Mouse (Mus musculus) CH12.LX (cell line): ENCODE results near the gene Aggf1. TPM values are rescaled to one million over a fixed set of nuclear protein-coding genes. Genes with fewer than 3 reads are reported as not detected.

Experiments
- DNase-seq: peaks from one replicate; pipeline ENCODE4 v3.0.0-alpha.2; 2013; ENCODE audit errors: extremely low read depth
- H3K27ac ChIP-seq: 2 replicates; pipeline ENCODE4 v1.5.1; 2012; ENCODE audit warnings: low read depth, mild to moderate bottlenecking, control low read depth, moderate library complexity; ENCODE audit not compliant: insufficient read depth
- H3K27me3 ChIP-seq: replicated peaks from 2 replicates; pipeline ENCODE3; 2012; ENCODE audit warnings: inconsistent platforms
- H3K36me3 ChIP-seq, 2 experiments: replicated peaks in 1 of 2; 2 replicates each; pipeline versions ENCODE3 to v1.6.1; 2012; ENCODE audit warnings: inconsistent platforms in 1 of 2, low read length in 1 of 2, mild to moderate bottlenecking in 1 of 2, mixed read lengths in 1 of 2, moderate library complexity in 1 of 2; ENCODE audit not compliant: control insufficient read depth in 1 of 2, insufficient read depth in 1 of 2
- H3K4me1 ChIP-seq, 2 experiments: 2 replicates each; pipeline ENCODE4 v1.6.1; 2012; ENCODE audit warnings: inconsistent platforms in 1 of 2, moderate library complexity in 1 of 2; ENCODE audit not compliant: insufficient read depth in 2 of 2, control insufficient read depth in 1 of 2
- H3K4me2 ChIP-seq: 2 replicates; pipeline ENCODE4 v1.6.1; 2012; ENCODE audit warnings: low read depth, mild to moderate bottlenecking, control low read depth; ENCODE audit not compliant: poor library complexity, insufficient read depth, severe bottlenecking
- H3K4me3 ChIP-seq, 3 experiments: fragments of 150-350 bp in 1 of 3; sonication (generic) in 1 of 3; replicated peaks in 1 of 3; 2 replicates each; pipeline versions ENCODE3 to v1.5.1; 2011 to 2012; ENCODE audit warnings: low read depth in 2 of 3, low read length in 2 of 3, mild to moderate bottlenecking in 2 of 3, moderate library complexity in 2 of 3, control low read depth in 1 of 3, improper control_type of control experiment in 1 of 3, inconsistent platforms in 1 of 3, mixed read lengths in 1 of 3; ENCODE audit not compliant: poor library complexity in 1 of 3
- H3K79me2 ChIP-seq: replicated peaks from 2 replicates; pipeline ENCODE4 v1.6.1; 2012; ENCODE audit warnings: mild to moderate bottlenecking, moderate library complexity; ENCODE audit not compliant: control insufficient read depth, poor library complexity, insufficient read depth, severe bottlenecking; ENCODE audit errors: extremely low read depth
- H3K9ac ChIP-seq: 2 replicates; pipeline ENCODE4 v1.6.1; 2012; ENCODE audit warnings: low read depth, mild to moderate bottlenecking, control low read depth, moderate library complexity; ENCODE audit not compliant: insufficient read depth
- H3K9me3 ChIP-seq: replicated peaks from 2 replicates; pipeline ENCODE3; 2012; ENCODE audit warnings: low read length, inconsistent platforms, mixed read lengths
- BHLHE40 ChIP-seq: IDR thresholded peaks from 2 replicates; pipeline ENCODE4 v1.6.1; 2011; ENCODE audit warnings: mild to moderate bottlenecking, low read depth, low read length, improper control_type of control experiment
- CHD1 ChIP-seq: IDR thresholded peaks from 2 replicates; pipeline ENCODE4 v1.6.1; 2012; ENCODE audit warnings: low read depth, low read length, improper control_type of control experiment, inconsistent platforms
- CHD2 ChIP-seq: IDR thresholded peaks from 2 replicates; pipeline ENCODE4 v1.6.1; 2011; ENCODE audit warnings: low read length, improper control_type of control experiment
- CTCF ChIP-seq, 2 experiments: IDR thresholded peaks in 1 of 2; conservative IDR thresholded peaks in 1 of 2; 2 replicates each; pipeline ENCODE4 v1.5.1; 2011 to 2012; ENCODE audit warnings: low read depth in 2 of 2, low read length in 2 of 2, improper control_type of control experiment in 1 of 2, inconsistent platforms in 1 of 2, mild to moderate bottlenecking in 1 of 2, moderate library complexity in 1 of 2
- E2F4 ChIP-seq: IDR thresholded peaks from 2 replicates; pipeline ENCODE4 v1.6.1; 2011; ENCODE audit warnings: low read depth, low read length, improper control_type of control experiment; ENCODE audit not compliant: insufficient replicate concordance
- ETS1 ChIP-seq: conservative IDR thresholded peaks from 2 replicates; pipeline ENCODE4 v1.6.1; 2012; ENCODE audit warnings: low read depth, mild to moderate bottlenecking, inconsistent platforms, low read length, improper control_type of control experiment, moderate library complexity
- GABPA ChIP-seq: IDR thresholded peaks from 2 replicates; pipeline ENCODE4 v1.6.1; 2012; ENCODE audit warnings: low read depth, low read length, improper control_type of control experiment, inconsistent platforms; ENCODE audit not compliant: insufficient replicate concordance
- IRF4 ChIP-seq: IDR thresholded peaks from 2 replicates; pipeline ENCODE4 v1.6.1; 2014; ENCODE audit warnings: low read depth, mild to moderate bottlenecking, inconsistent platforms, low read length, improper control_type of control experiment
- JUN ChIP-seq: IDR thresholded peaks from 2 replicates; pipeline ENCODE4 v1.6.1; 2011; ENCODE audit warnings: low read depth, mild to moderate bottlenecking, low read length, improper control_type of control experiment, moderate library complexity; ENCODE audit not compliant: insufficient read depth
- MAZ ChIP-seq: IDR thresholded peaks from 2 replicates; pipeline ENCODE4 v1.6.1; 2012; ENCODE audit warnings: low read depth, mild to moderate bottlenecking, inconsistent platforms, low read length, improper control_type of control experiment, moderate library complexity
- MEF2A ChIP-seq: IDR thresholded peaks from 2 replicates; pipeline ENCODE4 v1.6.1; 2014; ENCODE audit warnings: low read depth, mild to moderate bottlenecking, inconsistent platforms, low read length, improper control_type of control experiment, borderline replicate concordance
- MXI1 ChIP-seq: IDR thresholded peaks from 2 replicates; pipeline ENCODE4 v1.6.1; 2011; ENCODE audit warnings: mild to moderate bottlenecking, low read depth, low read length, improper control_type of control experiment
- NELFE ChIP-seq: IDR thresholded peaks from 2 replicates; pipeline ENCODE4 v1.6.1; 2011; ENCODE audit warnings: low read depth, low read length, improper control_type of control experiment
- PAX5 ChIP-seq: IDR thresholded peaks from 2 replicates; pipeline ENCODE4 v1.6.1; 2012; ENCODE audit warnings: low read length, inconsistent platforms, mixed read lengths
- RCOR1 ChIP-seq: conservative IDR thresholded peaks from 2 replicates; pipeline ENCODE4 v1.6.1; 2012; ENCODE audit warnings: low read depth, mild to moderate bottlenecking, inconsistent platforms, low read length, improper control_type of control experiment
- SIN3A ChIP-seq: IDR thresholded peaks from 2 replicates; pipeline ENCODE4 v1.6.1; 2012; ENCODE audit warnings: low read length, improper control_type of control experiment, inconsistent platforms
- TBP ChIP-seq: conservative IDR thresholded peaks from 2 replicates; pipeline ENCODE4 v1.6.1; 2011; ENCODE audit warnings: low read depth, low read length, improper control_type of control experiment
- TCF12 ChIP-seq: IDR thresholded peaks from 2 replicates; pipeline ENCODE4 v1.6.1; 2014; ENCODE audit warnings: low read depth, mild to moderate bottlenecking, inconsistent platforms, low read length, improper control_type of control experiment
- UBTF ChIP-seq: IDR thresholded peaks from 2 replicates; pipeline ENCODE4 v1.6.1; 2012; ENCODE audit warnings: low read depth, mild to moderate bottlenecking, inconsistent platforms, low read length, improper control_type of control experiment, moderate library complexity
- USF2 ChIP-seq: conservative IDR thresholded peaks from 2 replicates; pipeline ENCODE4 v1.6.1; 2011; ENCODE audit warnings: low read depth, low read length, improper control_type of control experiment
- ZKSCAN1 ChIP-seq: IDR thresholded peaks from 2 replicates; pipeline ENCODE4 v1.6.1; 2012; ENCODE audit warnings: low read depth, inconsistent platforms, low read length, improper control_type of control experiment, borderline replicate concordance
- dilution Hi-C: fragments of 300-500 bp; cut with MboI; formaldehyde crosslinking; loops from 2 replicates; pipeline ENCODE4 v1.14.3; 2020; ENCODE audit warnings: low sequenced_read_pairs; ENCODE audit not compliant: extremely low pct_unique_long_range_greater_than_20kb, extremely low pct_ligation_motif_present
- in situ Hi-C: fragments of 300-500 bp; cut with MboI; formaldehyde crosslinking; loops from 3 replicates; pipeline ENCODE4 v1.14.3; 2019; ENCODE audit warnings: low sequenced_read_pairs, low pct_ligation_motif_present, low pct_unique_long_range_greater_than_20kb, mixed read lengths
- polyA plus RNA-seq: library from polyadenylated mRNA; unstranded; fragments of >175 nt; gene quantifications from 2 replicates; pipeline ENCODE4 v1.2.1, GENCODE M21; 2012; ENCODE audit warnings: low read depth; ENCODE audit not compliant: insufficient read length
- total RNA-seq, 2 experiments: library from RNA; depleted of rRNA; stranded (reverse); fragments of 300-350 nt in 1 of 2; fragments of >200 nt in 1 of 2; gene quantifications; 2 replicates each; pipeline ENCODE4 v1.2.3; 2012 to 2014

Gene Aggf1
- total and polyA plus RNA-seq, 3 experiments: 47.3 to 68.6 (median 49.1) TPM

DNA sequence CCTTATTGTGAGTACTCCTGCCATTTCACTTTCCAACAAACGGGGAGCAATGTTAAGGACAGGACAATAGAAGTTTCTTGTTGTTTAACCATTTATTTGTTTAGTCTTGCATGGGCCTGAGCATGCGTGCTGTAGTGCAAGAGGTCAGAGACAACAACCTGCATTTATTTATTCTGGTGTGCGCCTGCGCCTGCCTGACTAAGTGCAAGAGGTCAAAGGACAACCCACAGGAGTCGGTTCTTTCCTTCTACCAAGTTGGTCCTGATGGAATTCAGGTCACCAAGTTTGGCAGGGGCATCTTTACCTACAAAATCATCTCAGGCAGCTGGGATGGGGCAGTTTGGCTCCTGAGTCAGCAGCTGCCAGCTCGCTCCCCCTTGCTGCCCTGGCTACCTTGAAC lies 29.3 kb downstream of the Aggf1 start:
- dilution Hi-C loops (no loop called here), in situ Hi-C loops (no loop called here)
- TF ChIP-seq UBTF: no peak
- TF ChIP-seq MXI1: no peak
- no peak for TF ChIP-seq USF2
- TF ChIP-seq TBP: no peak
- no peak for TF ChIP-seq CHD2
- TF ChIP-seq RCOR1: no peak
- no peak for TF ChIP-seq ZKSCAN1
- no peak for TF ChIP-seq SIN3A
- no peak for TF ChIP-seq MEF2A
- peaks cover 0 to 7% of the 10 kb centered on the region in 2 experiments; a peak in 2 of 4 replicates for H3K4me1 ChIP-seq
- no peak for DNase-seq
- H3K9me3 ChIP-seq: no peaks in the 10 kb centered on the region
- peaks cover 3 to 40% of the 10 kb centered on the region in 2 experiments for H3K36me3 ChIP-seq
- no peak overlapping the region for H3K4me3 ChIP-seq
- H3K27ac ChIP-seq: no peak overlapping the region
- no peaks in the 10 kb centered on the region for H3K79me2 ChIP-seq
- H3K9ac ChIP-seq: no peak overlapping the region
- no peaks in the 10 kb centered on the region for H3K27me3 ChIP-seq
- H3K4me2 ChIP-seq: no peak overlapping the region

GRCm38 (mm10) chr13:95343470-95343869 lies 31.7 kb downstream of the Aggf1 start:
- Histone ChIP-seq H3K36me3 (peaks cover 7 to 41% of the 10 kb centered on the region in 2 experiments), H3K4me3 (no peak overlapping the region), H3K79me2 (no peaks in the 10 kb centered on the region), H3K4me1 (peaks cover 0 to 4% of the 10 kb centered on the region in 2 experiments; a peak in 2 of 4 replicates), H3K4me2 (no peak overlapping the region), H3K27me3 (no peaks in the 10 kb centered on the region), H3K9ac (no peak overlapping the region), H3K27ac (no peak overlapping the region), H3K9me3 (no peaks in the 10 kb centered on the region)
- DNase-seq: no peak
- dilution Hi-C loops: no loop called here
- TF ChIP-seq CTCF (conservative IDR thresholded peaks at IDR 0.05 in 1 of 2, IDR thresholded peaks at IDR 0.05 in 1 of 2; ENCODE audit: low read depth in 2 of 2, low read length in 2 of 2) (no peak), E2F4 (no peak), USF2 (no peak), ZKSCAN1 (no peak), MXI1 (no peak), TCF12 (no peak), PAX5 (no peak), MAZ (no peak), BHLHE40 (no peak), CHD1 (no peak), NELFE (no peak), IRF4 (no peak), JUN (no peak), SIN3A (no peak), GABPA (no peak), ETS1 (no peak), UBTF (no peak), MEF2A (no peak)
- in situ Hi-C loops: no loop called here
